Mouse (Mus musculus): ENCODE results near the gene Aldoart1.

The Aldoart1 gene

DNA sequence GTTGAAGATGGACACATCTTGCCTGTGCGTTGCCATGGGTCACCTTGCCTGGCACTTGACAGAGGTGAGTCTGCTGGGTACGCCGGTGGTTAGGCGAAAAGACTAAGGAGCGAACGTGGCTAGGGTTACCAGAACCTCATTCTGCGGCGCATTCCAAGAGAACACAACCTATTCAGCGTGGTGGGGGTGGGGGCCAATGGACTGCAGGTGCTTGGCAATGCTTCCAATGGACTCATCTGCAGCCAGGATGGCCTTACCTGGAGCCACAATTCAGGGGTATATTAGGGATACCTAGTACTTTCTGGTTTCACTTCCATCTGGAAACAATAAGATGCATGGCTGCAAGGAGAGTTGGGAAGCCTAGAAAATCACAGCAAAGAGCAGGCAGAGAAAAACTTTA is at the start of gene Aldoart1:
Gene Aldoart1, minus strand, starts transcription at position 101 of the 400 bp plus-strand sequence.
- no peak for DNase-seq (ENCODE audit: low spot score in 2 of 2)

- no peak for DNase-seq (ENCODE audit: low spot score in 2 of 2)
Measured at GRCm38 (mm10) chr4:72901566-72901965, 49.1 kb upstream of the Aldoart1 start.

DNA sequence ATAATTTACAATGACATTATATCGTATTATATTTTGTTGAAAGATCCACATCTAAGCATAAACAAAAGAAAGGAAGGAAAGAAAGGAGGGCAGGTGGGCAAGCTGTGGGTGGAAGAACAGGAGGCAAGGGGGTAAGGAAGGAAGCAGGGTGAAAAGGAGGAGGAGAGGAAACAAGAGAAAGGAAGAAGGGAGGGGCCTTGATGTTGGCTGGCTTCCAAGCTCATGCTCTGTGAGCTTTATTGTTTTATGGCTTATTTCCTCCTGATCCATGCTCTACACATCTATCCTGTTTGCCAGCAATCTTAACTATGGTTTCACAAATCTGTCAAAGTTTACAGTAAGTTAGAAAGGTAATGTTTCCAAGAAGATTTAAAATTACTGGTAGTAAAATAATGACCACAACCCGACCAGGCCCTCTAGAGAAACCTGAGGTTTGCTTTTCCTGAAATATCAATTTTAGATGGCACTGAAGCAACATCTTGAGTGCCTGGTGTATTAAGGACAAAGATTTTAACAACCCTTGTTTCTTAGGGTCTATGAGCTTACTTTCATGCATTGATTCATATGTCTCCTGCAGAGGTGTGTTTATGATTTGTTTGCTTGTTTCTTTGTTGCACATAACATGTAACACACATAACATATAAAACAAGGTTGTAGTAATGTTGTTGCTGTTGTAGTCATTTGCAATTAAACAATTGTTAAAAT is 13.1 kb upstream of the Aldoart1 start:
- no peak for DNase-seq (ENCODE audit: low spot score in 2 of 2)

DNA sequence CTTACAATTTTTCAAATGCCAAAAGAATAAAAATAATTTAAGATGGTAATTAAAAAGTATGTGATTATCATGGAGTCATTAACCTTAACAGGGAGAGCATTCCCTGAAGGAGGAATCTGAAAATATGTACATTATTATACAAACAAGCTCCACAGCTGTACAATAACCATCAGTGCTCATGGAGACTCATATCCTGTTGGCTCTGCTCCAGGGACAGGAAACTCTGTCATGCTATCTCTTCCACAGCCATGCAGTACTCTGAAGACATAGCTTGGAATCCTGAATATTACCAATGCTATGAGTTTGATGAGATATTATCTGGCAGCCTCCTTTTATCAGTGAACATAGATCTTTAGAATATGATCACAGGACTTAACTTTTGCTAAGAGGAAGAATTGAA is 8.2 kb downstream of the Aldoart1 start:
- no peak for DNase-seq (ENCODE audit: low spot score in 2 of 2)

DNA sequence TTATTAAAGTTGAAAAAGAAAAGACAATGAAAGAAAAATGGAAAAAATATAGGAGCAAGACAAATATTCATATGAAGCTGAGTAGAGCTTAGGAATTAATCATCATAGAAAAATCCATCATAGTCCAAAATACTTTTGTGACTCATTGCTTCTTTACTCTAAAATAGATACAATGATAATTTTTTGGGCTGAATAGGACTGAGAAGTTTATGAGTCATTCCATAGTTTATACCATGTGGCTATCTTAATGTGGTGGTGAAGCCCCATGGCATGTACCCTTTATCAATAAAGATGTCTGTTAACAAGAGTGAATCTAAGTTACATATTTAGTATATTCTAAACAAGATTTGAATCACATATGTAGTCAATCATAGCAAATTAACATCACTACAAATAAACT is 9.4 kb downstream of the Aldoart1 start:
- no peak for DNase-seq (ENCODE audit: low spot score in 2 of 2)

DNA sequence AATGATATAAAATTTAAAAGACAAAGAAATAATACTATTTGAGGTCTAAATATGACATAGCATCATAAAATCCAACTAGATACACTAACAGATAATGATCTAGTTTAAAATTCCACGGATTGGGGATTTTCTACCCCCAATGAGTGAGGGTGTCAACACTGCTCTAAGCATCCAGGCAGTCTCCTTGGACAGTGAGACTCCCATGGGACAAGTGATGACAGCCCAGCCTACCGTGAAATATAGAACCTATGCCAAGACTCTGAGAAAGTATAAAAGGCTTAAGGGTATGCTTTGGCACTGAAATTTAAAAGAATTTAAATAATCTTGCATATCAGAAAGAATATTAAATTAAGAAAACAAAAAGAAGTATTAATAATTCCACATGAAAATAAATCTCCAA is 16.0 kb downstream of the Aldoart1 start:
- DNase-seq (ENCODE audit: low spot score in 2 of 2) = no peak

- DNase-seq (ENCODE audit: low spot score in 2 of 2) = no peak
Measured at GRCm38 (mm10) chr4:72835400-72835799, 17.0 kb downstream of the Aldoart1 start.

GRCm38 (mm10) chr4:72800816-72801215 is 51.6 kb downstream of the Aldoart1 start:
- DNase-seq (ENCODE audit: low spot score in 2 of 2) = no peak

Data from frontal cortex, postnatal 25 days (tissue).